Mouse (Mus musculus): ENCODE measurements around the gene Acbd6.

DNA sequence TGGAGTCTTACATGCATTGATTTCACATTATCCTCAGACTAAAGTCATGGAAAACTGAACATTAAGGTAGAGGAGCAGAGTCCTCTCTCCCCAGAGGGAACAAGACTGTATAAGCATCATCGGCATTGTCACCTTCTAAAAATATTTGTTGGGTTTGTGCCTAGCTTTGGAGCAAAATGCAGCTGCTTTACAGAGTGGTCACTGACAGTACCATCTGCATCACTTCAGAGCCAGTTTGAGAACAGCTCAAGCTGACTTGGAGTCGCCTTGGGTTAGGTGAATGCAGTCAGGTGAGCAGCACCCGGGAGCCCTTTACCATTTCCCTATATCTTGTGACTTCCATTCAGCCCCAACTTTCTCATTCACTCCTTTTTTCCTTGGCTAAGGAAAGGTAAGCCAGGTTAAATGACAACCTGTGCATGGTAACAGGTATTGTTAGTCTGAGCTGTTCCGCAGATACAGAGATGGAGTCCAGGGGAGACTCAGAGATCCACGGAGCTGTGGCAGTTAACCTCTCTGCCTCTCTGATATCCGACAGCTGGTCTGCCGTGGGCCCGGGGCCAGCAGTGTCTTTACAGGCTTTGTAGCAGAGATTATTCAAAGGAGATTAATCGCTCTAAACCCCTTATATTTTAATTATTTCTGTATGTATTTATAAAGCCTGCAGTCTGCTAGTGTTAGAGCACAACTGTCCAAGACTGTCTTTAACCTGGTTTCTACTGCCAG lies 92.4 kb downstream of the Acbd6 start:
- no peak for TF ChIP-seq POLR2A (IDR thresholded peaks at IDR 0.05; ENCODE audit: extremely low read depth, insufficient read depth, low read length)
- TF ChIP-seq CTCF (IDR thresholded peaks at IDR 0.05; ENCODE audit: low read depth, low read length) = no peak

All from liver, adult 2 months (tissue).